In the genomic region with DNA sequence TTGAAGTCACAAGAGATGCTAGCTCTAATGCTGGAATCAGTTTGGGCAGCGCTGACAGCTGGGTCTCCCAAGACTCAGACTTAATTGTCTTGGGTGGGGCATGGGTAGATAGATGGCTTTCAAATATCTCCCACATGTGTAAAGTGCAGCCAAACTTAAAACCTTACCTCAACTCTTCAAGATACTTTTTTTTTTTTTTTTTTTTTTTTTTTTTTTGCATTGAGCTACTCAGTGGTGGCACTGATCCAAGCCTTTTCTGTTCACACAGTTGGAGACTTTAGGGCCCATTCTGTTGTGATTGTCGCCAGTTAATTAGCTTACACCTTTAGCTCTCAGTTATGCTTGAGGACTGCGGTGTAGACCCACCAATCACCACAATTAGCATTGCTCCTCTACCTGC, we compare ENCODE assay signal across 20 mouse cellular contexts.
"Had no signal": no experiment of that assay in that cellular context is flagged by ENCODE, and none has a peak within 500 bp of the region (broad histone marks: within the 10 kb centered on the region; RNA-seq: fewer than 3 reads in every experiment).

No protein-coding gene starts in this region.

- ATAC-seq: liver, postnatal 0 days; lung, postnatal 0 days; midbrain, embryonic 13.5 days; midbrain, embryonic 16.5 days had no signal

- H3K4me3 ChIP-seq: limb, embryonic 12.5 days; limb, embryonic 15.5 days; midbrain, embryonic 13.5 days had no signal

- DNase-seq: kidney, adult 9 months; kidney, postnatal 14 days; kidney, postnatal 4 days; left cerebral cortex, postnatal 4 days; liver, postnatal 0 days; lung, embryonic 14.5 days; right cerebral cortex, adult 18-20 months; right cerebral cortex, postnatal 14 days; right cerebral cortex, postnatal 4 days; spleen, adult 18-20 months; thymus, adult 18-20 months; thymus, postnatal 36 days had no signal

- H3K9ac ChIP-seq: limb, embryonic 12.5 days; limb, embryonic 15.5 days; liver, embryonic 14.5 days; liver, postnatal 0 days; lung, embryonic 14.5 days; midbrain, embryonic 13.5 days had no signal

- H3K4me1 ChIP-seq: limb, embryonic 12.5 days; limb, embryonic 15.5 days; midbrain, embryonic 13.5 days had no signal

- H3K27me3 ChIP-seq: limb, embryonic 12.5 days; limb, embryonic 15.5 days; midbrain, embryonic 13.5 days had no signal

- H3K9me3 ChIP-seq: limb, embryonic 12.5 days; limb, embryonic 15.5 days; midbrain, embryonic 13.5 days had no signal

- H3K27ac ChIP-seq: limb, embryonic 12.5 days; limb, embryonic 15.5 days; liver, embryonic 14.5 days; macrophage; midbrain, embryonic 13.5 days had no signal

- H3K4me2 ChIP-seq: limb, embryonic 12.5 days; limb, embryonic 15.5 days; liver, embryonic 11.5 days; lung, embryonic 14.5 days; midbrain, embryonic 13.5 days had no signal
